Mouse (Mus musculus) macrophage (primary cell): ENCODE measurements around the gene Adh7. TPM values are rescaled to one million over a fixed set of nuclear protein-coding genes. Genes with fewer than 3 reads are reported as not detected.

Experiments used
- H3K27ac ChIP-seq: fragments of 350-480 bp; formaldehyde crosslinking; 2 replicates; pipeline ENCODE4 v1.9.0; 2021
- H3K36me3 ChIP-seq: fragments of 350-480 bp; formaldehyde crosslinking; 2 replicates; pipeline ENCODE4 v1.9.0; 2021; ENCODE audit errors: inconsistent target
- H3K4me3 ChIP-seq: fragments of 350-480 bp; formaldehyde crosslinking; 2 replicates; pipeline ENCODE4 v1.9.0; 2021; ENCODE audit errors: inconsistent target
- H3K79me2 ChIP-seq: fragments of 350-480 bp; formaldehyde crosslinking; 2 replicates; pipeline ENCODE4 v1.9.0; 2021; ENCODE audit errors: inconsistent target
- WGBS: methylation state at CpG from one replicate; pipeline ENCODE4 v1.1.7; 2026; ENCODE audit warnings: inconsistent platforms; ENCODE audit not compliant: missing documents; 5-methylcytosine and 5-hydroxymethylcytosine counted together
- polyA plus RNA-seq: library from polyadenylated mRNA; stranded (reverse); fragments of 250-400 nt; gene quantifications from 3 replicates; pipeline ENCODE4 v1.2.4, GENCODE M21; 2018; ENCODE audit warnings: inconsistent platforms

The Adh7 gene
- polyA plus RNA-seq, 1 experiment from 2014 or later = not detected

DNA sequence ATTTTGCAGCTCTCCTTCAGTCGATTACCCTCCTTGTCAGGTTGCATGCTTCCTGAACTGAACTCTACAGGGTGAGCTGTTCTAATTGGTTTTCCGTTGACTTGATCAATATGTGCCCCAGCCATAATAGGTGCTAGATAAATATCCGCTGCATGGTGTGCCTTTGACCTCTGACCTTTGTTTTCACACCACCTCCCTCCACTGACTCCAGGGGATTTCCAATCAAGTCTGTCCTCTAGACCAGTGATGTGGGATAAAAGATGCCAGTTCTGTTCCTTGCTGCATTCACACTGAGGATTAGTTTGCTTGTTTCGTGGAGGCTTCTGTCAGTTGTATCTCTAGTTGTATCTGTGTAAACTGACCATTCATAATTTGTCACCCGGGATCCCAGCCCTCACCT is 36.6 kb downstream of the Adh7 start:
- H3K27ac ChIP-seq = no peak overlapping the region
- 91% methylated on average over 5 of the region's 5 CpGs for WGBS
- H3K36me3 ChIP-seq = no peaks in the 10 kb centered on the region
- H3K79me2 ChIP-seq = no peaks in the 10 kb centered on the region
- H3K4me3 ChIP-seq = no peak overlapping the region

DNA sequence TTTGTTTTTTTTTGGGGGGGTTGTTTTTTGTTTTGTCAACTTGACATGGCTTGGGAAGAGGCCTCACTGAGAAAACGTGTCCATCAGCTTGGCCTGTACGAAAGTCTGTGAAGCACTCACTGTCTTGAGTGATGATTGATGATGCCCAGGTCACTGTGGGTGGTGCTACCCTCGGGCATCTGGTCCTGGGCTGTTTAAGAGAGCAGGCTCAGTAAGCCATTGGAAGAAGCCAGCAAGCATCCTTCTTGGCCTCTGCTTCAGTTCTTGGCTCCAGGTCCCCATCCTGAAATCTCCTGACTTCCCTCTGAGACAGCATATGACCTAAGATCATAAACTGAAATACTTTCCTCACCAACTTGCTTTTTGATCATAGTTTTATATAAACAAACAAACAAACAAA is 37.8 kb downstream of the Adh7 start:
- no peak overlapping the region for H3K27ac ChIP-seq
- 77% methylated on average over 3 of the region's 3 CpGs for WGBS

DNA sequence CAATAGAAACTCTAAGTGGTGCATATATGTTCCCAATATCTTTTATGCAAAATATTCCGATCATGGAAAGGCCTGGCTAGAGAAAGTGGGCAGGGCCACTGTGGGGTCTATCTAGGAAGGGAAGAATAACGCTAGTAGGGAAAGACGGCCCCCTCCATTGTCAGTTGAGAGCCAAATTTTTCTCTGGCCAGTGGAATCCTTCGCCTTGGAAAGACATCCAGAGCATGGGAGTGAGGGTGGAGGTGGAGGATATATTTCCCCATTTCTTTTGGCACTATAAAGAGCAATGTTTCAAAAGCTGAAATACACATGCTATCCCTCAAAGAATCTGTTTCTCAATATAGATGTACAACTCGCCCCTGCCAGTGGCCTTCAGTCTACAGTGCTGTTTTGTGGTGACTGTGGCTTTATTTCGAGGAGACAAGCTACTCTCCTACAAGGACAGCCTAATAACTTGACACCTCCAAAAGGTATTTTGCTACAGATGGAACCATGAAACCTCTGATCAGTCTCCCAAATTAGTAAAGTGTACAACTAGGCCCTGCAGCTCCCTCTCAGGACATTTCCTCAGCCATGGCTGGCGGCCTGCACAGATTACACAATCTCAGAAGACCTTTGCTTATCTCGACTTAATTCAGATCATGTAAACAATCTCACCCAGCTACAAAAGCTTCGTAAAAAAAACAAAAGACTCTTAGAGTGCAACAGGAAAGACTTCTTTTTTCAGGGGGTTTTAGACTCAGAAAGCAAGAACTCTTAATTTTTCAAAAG is 38.4 kb downstream of the Adh7 start:
- no peak overlapping the region for H3K27ac ChIP-seq
- H3K36me3 ChIP-seq = no peaks in the 10 kb centered on the region
- no peak overlapping the region for H3K4me3 ChIP-seq
- H3K79me2 ChIP-seq = no peaks in the 10 kb centered on the region
- WGBS = 77% methylated on average over 9 of the region's 9 CpGs

More for the DNA sequence above, 37.8 kb downstream of the Adh7 start:
- H3K36me3 ChIP-seq = no peaks in the 10 kb centered on the region
- H3K79me2 ChIP-seq = no peaks in the 10 kb centered on the region
- H3K4me3 ChIP-seq = no peak overlapping the region

DNA sequence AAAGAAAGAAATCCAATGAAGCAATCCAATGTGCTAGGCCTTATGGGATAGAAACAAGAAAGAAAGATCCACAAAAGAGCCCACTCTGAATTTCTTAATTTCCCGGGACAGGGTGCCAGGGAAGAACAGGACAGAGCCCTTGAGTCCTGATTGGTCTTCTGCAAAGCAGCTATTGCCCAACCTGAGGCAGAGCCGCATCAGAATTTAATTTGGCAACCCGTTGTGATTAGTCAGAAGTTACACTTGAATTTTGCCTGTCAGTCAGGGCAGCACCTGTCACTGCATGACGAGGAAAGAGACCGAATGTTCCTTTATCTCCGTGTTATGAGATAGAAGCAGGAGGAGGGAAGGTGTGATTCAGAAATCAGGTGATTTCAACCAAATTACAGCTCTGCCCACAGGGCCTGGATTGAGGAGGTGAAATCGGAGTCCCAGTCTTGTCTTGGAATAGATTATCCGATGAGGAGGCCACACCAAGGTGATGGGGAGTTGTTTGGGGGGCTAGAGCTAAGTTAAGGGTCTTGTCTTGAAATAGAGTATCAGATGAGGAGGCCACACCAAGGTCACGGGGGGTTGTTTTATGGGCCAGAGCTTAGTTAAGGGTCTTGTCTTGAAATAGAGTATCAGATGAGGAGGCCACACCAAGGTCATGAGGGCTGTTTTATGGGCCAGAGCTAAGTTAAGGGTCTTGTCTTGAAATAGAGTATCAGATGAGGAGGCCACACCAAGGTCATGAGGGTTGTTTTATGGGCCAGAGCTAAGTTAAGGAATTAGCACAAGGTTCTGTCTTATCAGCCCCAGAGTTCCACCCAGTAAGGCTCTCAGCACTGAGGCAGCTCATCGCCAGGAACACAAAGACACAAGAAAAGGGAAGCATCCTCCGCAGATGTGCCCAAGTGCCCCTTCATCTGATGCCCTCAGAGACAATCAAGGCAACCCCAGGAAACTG is 43.4 kb downstream of the Adh7 start, which contains the start of gene Adh1:
Adh1 (plus strand) TSS at position 271 of the 949 bp plus-strand sequence.
- Histone ChIP-seq H3K27ac (no peak within 1 kb of the TSS), H3K4me3 (no peak within 1 kb of the TSS), H3K79me2 (no peaks in the 10 kb centered on the region), H3K36me3 (no peaks in the 10 kb centered on the region)
- WGBS = 89% methylated on average over 11 of the region's 11 CpGs

DNA sequence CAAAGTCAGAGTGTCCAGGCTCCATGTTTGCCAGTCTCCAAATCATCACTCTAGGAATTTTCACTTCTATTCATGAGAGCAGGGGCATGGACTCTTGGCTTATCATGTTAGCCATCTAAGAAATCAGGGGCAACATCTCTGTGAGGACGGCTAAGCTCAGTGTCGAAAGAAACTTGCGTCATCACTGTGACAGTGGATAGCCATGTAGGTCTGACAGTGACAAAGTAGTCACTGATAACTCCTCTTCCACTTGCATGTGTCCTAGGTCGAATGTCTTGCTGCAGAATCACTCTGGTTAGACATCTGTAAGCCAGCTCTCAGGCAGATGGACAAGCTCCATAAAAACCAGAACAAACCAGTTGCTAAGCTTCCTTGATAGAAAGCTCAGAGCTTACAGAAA is 45.0 kb downstream of the Adh7 start:
- Histone ChIP-seq H3K27ac (no peak overlapping the region), H3K79me2 (no peaks in the 10 kb centered on the region), H3K4me3 (no peak overlapping the region), H3K36me3 (no peaks in the 10 kb centered on the region)
- 63% methylated on average over 4 of the region's 4 CpGs for WGBS

DNA sequence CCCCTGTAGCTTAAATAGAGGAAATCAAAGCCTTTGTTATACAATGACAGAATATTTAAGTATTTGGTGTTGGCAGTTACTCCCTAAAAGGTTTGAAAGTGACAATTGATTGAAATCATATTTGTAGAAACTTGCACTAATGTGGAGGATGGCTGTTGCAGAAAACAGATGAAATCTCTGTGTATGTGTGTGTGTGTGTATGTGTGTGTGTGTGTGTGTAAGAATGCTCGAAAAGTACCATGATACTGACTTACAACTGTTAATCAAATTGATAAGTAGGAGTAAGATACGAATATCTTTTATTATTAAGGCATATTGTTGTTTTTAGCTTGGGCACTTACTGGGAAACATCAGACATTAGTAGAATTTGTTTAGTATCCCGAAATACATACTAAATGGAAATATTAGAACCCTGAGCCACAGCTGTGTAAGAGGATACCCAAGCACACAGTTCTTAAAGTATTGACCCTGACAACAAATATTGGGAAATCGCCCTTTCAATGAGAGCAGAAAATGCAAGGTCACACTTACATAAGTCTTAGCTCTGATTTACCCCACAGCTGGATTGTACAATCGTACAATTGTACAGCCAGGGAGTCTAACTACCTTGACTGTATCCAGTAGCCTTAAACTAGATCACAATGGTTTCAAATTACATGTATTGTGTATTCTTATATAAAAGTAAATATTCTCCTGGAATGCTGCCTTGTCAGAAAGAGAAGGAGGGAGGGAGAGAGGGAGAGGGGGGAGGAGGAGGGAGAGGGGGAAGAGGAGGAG is 45.8 kb downstream of the Adh7 start:
- Histone ChIP-seq H3K4me3 (no peak overlapping the region), H3K79me2 (no peaks in the 10 kb centered on the region), H3K27ac (no peak overlapping the region), H3K36me3 (no peaks in the 10 kb centered on the region)
- WGBS = 74% methylated on average over 5 of the region's 5 CpGs

DNA sequence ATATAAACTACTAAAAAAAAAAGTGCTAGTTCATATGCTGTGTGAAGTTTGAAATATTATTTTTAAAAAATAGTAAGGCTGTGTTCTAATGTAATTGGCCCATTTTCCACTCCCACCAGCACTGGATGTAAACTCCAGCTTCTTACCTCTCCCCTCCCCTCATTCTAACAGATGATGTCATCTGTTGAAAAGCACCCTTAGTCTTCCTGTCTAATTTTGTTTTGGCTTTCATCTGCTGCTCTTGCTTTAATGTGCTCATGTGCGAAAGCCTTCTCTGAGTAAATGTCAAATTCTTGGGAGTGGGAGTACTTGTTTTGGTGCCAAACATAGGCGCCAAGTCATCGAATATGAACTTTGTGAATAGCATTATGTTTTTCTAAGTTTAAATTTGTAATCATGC is 47.1 kb downstream of the Adh7 start:
- Histone ChIP-seq H3K36me3 (no peaks in the 10 kb centered on the region), H3K79me2 (no peaks in the 10 kb centered on the region), H3K4me3 (no peak overlapping the region), H3K27ac (no peak overlapping the region)
- WGBS = 93% methylated on average over 3 of the region's 3 CpGs

DNA sequence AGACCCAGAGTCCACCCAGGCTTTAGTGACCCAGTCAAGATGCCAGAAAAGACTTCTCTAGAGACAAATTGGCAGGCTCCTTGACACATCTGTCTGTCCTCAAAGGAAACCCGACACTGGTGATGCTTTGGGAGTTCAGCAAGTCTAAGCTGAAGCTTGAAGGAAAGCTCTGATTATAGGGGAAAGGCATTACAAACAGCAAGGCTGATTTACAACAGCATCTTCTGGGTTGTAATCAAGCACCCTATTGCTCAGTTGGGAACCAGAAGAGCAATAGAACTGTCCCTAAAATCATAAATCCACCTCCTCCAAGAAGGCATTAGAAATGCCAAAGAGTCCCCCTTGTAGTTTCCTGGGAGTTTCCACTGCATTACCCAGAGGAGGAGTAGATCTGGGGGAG is 52.9 kb downstream of the Adh7 start:
- no peak overlapping the region for H3K27ac ChIP-seq
- WGBS = 93% methylated on average over 1 of the region's 1 CpGs
- H3K79me2 ChIP-seq = no peaks in the 10 kb centered on the region
- no peak overlapping the region for H3K4me3 ChIP-seq
- H3K36me3 ChIP-seq = no peaks in the 10 kb centered on the region

DNA sequence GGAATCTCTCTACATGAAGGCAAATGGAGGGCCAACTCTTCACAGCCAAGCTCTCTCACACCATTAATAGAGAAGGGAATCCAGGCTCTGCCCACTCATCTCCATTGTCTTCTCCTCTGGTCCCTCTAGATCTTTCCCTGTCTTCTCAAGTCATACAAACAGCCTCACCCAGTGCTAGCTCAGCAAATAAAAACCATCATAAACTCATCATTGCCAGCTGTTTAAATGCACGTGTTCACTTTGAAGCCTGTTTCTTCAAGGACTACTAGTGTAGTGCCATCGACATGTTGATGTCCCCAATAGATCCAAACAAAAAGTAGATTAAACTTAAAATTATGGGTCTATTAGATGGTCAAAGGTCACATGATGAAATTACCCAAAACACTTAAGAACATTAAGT is 53.7 kb downstream of the Adh7 start:
- H3K4me3 ChIP-seq = no peak overlapping the region
- no peaks in the 10 kb centered on the region for H3K79me2 ChIP-seq
- no peak overlapping the region for H3K27ac ChIP-seq
- WGBS = 100% methylated on average over 2 of the region's 2 CpGs
- H3K36me3 ChIP-seq = no peaks in the 10 kb centered on the region

DNA sequence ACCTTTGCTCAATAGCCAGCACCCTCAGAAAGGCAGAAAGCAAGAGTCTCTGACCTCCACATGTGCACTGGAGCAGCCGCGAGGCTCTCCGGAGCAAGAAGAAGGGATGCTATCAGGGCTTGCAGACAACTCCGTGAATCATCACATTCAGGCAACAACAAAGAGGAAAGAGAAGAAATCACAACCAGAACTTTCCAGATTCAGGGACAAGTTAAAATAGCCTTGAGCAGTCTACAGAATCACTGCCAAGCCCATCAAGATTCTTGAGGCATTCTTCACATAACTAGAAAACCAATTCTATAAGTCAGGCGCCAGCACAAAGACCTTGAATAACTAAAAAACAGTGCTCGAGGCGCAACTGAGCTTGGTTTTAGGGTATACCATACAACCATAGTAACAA is 55.5 kb downstream of the Adh7 start:
- Histone ChIP-seq H3K4me3 (no peak overlapping the region), H3K27ac (no peak overlapping the region), H3K79me2 (no peaks in the 10 kb centered on the region), H3K36me3 (no peaks in the 10 kb centered on the region)
- 94% methylated on average over 7 of the region's 7 CpGs for WGBS

DNA sequence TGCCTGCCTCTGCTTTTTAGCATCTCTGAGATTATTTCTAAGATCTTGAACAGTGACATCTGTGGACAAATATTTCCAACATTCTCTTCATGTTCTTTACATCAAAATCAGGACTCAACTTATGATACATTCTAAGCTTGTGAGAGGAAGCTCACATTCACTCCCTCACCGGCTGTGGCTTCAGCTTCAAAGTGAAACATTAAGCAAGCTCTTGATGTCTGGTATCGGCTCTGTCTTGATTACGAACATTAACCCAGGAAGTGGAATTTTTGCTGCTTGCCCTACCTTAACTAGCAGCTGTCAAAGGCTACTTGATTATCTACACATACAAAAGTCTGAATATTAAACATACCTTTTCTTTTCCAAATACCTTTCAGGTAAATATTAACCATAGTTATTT is 57.5 kb downstream of the Adh7 start:
- WGBS = 88% methylated on average over 3 of the region's 3 CpGs
- no peak overlapping the region for H3K27ac ChIP-seq
- no peaks in the 10 kb centered on the region for H3K36me3 ChIP-seq
- H3K79me2 ChIP-seq = no peaks in the 10 kb centered on the region
- H3K4me3 ChIP-seq = no peak overlapping the region

DNA sequence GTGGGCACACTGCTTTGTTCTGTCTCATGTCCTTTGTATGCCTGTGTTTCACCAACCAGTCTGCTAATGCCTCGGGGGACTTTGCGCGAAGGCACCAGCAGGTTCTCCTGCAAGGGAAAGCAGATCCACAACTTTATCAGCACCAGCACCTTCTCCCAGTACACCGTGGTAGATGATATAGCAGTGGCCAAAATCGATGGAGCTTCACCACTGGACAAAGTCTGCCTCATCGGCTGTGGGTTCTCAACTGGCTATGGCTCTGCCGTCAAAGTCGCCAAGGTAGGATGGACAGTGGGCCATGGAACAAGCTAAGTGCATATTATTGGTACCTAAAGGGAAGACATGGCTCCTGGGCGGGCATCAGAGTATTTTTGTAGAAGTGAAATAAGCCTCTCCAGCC is 65.0 kb downstream of the Adh7 start:
- no peak overlapping the region for H3K4me3 ChIP-seq
- no peaks in the 10 kb centered on the region for H3K36me3 ChIP-seq
- no peaks in the 10 kb centered on the region for H3K79me2 ChIP-seq
- 95% methylated on average over 9 of the region's 9 CpGs for WGBS
- H3K27ac ChIP-seq = no peak overlapping the region
